Mouse (Mus musculus): ENCODE results near the gene Gm1110.

The Gm1110 gene

DNA sequence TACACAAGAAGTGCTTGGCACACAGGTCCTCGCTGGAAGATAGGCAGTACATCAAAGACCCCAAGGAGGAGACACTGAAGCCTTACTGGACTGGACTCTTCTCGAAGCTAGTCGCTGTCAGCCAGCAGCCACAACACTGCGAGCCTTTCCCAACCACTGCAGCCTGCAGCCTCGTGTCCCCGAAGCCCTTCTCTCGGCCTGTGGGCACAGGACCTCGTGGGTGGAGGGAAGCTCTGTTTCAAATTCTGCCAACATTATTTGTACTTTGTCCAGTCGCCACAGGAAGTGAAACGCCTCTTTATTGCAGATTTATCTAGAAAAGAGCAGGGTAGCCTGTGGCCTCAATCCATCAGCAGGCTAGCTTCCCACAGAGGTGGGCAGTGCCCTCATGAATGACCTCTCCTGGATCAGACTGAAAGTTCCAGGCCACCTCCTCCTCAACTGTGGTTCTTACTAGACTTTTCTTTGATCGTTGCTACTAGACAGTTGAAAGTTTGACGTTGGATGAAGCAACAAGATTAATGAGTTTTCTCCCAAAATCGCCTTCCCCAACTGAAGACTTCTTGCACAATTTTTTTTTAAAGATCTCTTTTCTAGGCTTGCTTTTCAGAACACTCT, at the start of gene Gm1110:
Gm1110 (minus strand) TSS at position 203 of the 618 bp plus-strand sequence.
- ChIA-PET POLR2A (no interaction called here), CTCF (interaction anchor here in 1 of 4 experiments (0.7 kb wide), 1 partner anchor 125 kb away, joined by 3 read pairs; no protein-coding TSS in a partner anchor)

DNA sequence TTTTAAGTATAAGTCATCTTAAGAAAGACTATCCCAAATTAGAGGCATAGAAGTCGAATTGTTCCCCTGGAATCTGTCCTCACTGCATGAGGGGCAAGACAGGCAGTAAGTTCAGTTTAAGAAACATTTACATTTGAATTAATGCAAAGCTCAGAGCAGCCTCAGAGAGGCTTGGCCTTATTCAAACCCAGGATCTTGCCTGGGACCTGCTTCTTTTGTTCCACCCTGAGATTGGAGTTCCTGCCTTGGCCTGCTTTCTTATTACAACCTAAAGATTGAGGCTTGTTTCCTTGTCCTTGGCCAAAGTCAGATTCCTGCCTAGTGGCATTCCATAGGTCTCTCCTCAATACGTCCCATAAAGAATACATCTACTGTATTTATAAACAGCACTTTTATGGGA, 24.9 kb upstream of the Gm1110 start:
- POLR2A ChIA-PET = interaction anchor here in 1 of 4 experiments (0.9 kb wide), 1 partner anchor 37 kb away, joined by 3 read pairs; no protein-coding TSS in a partner anchor
- CTCF ChIA-PET = no interaction called here

DNA sequence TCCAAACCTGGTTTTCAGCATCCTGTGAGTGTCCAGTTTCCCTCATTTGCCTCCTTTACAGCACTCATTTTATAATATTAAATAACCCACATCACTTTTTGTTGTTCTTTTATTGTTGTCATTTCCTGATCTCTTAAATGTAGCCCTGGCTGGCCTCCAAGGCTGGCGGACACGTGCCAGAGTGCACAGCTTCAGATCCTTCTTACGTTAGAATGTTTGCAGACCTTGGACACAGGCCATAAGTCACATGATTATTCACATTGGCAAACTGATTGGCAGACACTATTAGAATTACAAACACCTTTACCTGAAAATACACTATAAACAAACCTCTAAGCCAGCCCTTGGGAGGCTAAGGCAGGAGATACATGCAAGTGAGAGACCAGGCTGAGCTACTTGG, 1.2 kb upstream of the Gm1110 start:
- ChIA-PET POLR2A (no interaction called here), CTCF (interaction anchor here in 1 of 4 experiments (0.7 kb wide), 1 partner anchor 126 kb away, joined by 3 read pairs; no protein-coding TSS in a partner anchor)

GRCm38 (mm10) chr9:26919778-26920177, 3.1 kb downstream of the Gm1110 start:
- CTCF ChIA-PET = no interaction called here
- POLR2A ChIA-PET = no interaction called here

- ChIA-PET POLR2A (no interaction called here), CTCF (no interaction called here)
These were observed 9.8 kb downstream of the Gm1110 start for GRCm38 (mm10) chr9:26913150-26913549.

DNA sequence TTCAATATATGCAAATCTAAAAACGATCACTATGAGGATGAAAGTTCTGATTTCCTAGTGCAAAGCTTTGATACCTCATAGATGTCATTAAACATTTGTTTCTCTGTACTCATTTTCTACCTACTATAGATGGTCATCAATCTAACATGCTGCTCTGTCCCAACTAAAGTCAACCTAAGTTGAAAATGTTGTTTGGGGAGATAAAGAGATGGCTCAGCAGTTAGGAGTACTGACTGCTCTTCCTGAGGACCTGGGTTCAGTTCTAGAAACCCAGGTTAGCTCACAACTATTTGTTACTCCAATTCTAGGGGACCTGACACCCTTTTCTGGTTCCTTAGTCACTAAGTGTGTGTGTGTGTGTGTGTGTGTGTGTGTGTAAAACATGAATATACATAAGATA, 11.7 kb downstream of the Gm1110 start:
- CTCF ChIA-PET = interaction anchor here in 1 of 4 experiments (0.6 kb wide), 1 partner anchor 51 kb away, joined by 3 read pairs; no protein-coding TSS in a partner anchor

GRCm38 (mm10) chr9:26869856-26870255, 53.1 kb downstream of the Gm1110 start:
- POLR2A ChIA-PET = interaction anchor here in 1 of 4 experiments (0.9 kb wide), 1 partner anchor 19 kb away, joined by 5 read pairs; no protein-coding TSS in a partner anchor
- CTCF ChIA-PET = interaction anchor here in 1 of 4 experiments (0.6 kb wide), 1 partner anchor 187 kb away, joined by 3 read pairs; no protein-coding TSS in a partner anchor

More for the DNA sequence above, 11.7 kb downstream of the Gm1110 start:
- POLR2A ChIA-PET = interaction anchor here in 1 of 4 experiments (0.8 kb wide), 1 partner anchor 37 kb away, joined by 3 read pairs; no protein-coding TSS in a partner anchor

- CTCF ChIA-PET = no interaction called here
- POLR2A ChIA-PET = no interaction called here
These were observed 62.2 kb downstream of the Gm1110 start, which contains the start of gene Glb1l3 for GRCm38 (mm10) chr9:26860751-26861150. Gene Glb1l3 (minus strand): TSS chr9:26860890.

DNA sequence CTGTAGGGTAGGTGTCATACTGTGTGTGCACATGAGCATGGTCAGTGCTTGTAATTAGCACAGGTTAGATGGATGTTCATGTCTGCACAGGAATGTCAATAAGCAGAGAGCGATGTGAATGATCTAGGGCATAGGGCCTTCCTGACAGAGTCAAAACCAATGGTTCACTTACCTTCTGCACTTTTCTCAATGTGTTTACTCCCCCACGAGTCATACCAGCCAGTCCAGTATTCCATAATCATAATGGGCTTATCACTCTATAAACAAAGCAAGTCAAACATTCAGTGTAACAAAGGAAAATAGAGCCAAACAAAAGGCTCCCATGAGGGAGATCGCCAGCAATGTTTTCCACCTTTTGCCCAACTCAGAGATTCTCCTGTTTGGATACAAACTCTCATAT, 91.8 kb downstream of the Gm1110 start:
- POLR2A ChIA-PET = no interaction called here
- CTCF ChIA-PET = no interaction called here

Data from embryonic stem cell, embryonic (primary cell).